Mouse (Mus musculus): ENCODE measurements at regions not wholly inside any gene's neighbourhood (a gene's known extent, or its start where the extent isn't known, plus 50 kb on each side); places are given as distances from the start of the nearest gene placed in this dataset.

DNA sequence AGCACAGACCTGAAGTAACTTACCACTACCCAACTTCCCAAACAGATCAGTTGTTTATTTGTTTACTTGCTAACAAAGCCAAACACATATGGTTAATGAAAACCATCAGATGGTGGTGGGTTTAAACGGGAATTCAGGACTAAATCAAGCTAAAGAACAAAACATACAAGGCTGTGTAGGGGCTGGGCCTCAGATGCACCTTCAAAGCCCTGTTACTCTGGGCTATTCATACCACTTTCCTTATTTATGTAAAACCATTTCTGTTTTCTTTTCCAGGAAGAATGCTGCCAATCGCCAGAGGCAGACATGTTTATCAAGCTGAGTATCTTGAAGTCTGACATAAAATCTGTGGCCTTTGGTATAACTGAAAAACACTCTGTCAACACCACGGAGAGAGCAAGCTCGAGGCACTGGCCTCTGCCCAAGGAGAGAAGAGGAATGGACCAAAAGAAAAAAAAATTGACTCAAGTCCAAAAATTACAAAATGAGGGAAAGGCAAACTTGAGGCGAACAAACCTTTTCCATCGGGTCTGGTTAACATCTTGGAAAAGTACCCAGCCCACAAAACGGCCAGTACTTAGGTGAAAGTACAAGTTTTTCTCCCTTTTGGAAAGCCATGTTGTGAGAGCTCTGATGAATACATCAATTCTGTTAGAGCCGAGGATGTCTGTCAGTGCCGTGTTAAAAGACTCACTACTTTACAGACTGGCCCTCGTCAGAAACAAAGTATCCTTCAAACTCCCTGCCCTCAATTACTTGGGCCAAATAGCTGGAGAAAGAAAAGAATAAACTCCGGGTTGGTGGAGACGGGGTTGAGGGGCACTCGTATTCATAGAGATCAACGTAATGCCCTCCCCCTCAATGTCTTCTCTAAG lies 270.0 kb upstream of the Nfe2l3 start:
- no peak for DNase-seq (ENCODE audit: low read depth, low spot score)

DNA sequence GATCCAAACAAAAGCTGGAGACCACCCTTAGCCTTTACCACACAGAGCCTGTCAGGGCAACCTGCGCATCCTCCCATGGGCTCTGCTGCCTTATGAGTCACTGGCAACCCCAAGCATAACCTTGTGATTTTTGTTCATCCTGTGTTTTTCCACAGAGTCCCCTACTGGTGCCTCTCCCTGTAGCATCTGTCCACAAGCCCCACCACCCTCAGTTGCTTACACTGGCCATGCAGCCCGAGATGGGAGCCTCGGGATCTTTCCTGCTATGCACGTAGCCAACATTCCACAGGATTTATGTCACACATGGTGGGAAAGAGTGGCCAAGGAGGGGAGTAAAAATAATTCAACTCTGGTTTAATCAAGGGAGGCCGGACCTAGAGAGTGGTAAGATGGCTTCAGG lies 269.2 kb upstream of the Nfe2l3 start:
- no peak for DNase-seq (ENCODE audit: low read depth, low spot score)

DNA sequence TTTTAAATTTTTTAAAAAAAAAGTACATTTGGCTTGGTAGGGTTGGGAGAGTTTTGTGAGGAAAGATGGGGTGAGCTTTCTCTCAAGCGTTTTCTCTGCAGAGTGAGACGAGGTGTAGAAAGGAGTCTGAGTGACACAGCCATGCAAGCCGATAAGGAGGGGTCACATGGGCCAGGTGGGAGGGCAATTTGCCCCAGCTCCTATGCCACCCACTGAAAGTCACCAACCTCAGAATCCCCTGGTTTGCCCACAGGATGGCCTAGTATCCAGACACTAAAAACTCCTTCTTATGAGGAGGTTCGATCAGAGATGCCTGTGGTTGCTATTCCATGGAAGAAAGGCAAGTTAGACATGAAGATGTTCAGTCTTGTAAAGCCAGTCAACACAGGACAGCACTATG lies 268.6 kb upstream of the Nfe2l3 start:
- DNase-seq (ENCODE audit: low read depth, low spot score), result no peak

DNA sequence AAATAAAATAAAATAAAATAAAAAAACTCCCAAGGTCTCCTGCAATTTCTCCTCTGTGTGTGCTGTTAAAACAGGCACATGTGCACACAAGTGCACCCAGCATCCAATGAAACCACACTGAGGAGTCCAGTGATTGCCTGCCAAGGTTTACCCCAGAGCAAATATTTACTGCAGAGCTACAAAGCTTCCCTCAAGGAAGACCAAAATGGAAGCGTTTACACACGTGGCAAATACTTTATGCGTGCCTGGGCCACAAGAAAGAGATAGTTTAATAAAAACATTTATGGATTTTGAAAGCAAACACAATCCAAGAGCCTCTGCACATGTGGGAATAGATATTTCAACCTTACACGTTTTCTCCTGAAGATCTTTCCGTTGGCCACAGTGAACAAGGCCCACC lies 265.4 kb upstream of the Nfe2l3 start:
- no peak for DNase-seq (ENCODE audit: low read depth, low spot score)

DNA sequence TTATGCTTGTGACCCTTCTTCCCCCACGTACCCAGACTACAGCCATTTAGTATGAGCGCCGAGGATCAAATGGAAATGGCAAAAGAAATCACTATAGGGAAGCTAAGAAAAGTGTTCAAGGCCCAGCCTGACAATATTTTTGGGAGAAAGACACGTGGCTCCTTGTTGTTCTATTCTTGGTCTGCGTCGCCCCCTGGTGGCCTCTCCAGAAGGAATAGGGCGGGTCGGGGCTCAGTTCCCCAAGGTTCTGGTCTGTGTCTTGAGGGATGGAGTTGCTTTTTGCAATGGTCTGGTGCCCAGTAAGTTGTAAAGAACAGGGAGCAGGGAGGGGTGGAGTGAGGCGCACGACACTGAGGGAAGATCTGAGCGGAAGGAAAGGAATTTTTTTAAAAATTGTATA lies 264.4 kb upstream of the Nfe2l3 start:
- DNase-seq (ENCODE audit: low read depth, low spot score), result peak; percentile 90

DNA sequence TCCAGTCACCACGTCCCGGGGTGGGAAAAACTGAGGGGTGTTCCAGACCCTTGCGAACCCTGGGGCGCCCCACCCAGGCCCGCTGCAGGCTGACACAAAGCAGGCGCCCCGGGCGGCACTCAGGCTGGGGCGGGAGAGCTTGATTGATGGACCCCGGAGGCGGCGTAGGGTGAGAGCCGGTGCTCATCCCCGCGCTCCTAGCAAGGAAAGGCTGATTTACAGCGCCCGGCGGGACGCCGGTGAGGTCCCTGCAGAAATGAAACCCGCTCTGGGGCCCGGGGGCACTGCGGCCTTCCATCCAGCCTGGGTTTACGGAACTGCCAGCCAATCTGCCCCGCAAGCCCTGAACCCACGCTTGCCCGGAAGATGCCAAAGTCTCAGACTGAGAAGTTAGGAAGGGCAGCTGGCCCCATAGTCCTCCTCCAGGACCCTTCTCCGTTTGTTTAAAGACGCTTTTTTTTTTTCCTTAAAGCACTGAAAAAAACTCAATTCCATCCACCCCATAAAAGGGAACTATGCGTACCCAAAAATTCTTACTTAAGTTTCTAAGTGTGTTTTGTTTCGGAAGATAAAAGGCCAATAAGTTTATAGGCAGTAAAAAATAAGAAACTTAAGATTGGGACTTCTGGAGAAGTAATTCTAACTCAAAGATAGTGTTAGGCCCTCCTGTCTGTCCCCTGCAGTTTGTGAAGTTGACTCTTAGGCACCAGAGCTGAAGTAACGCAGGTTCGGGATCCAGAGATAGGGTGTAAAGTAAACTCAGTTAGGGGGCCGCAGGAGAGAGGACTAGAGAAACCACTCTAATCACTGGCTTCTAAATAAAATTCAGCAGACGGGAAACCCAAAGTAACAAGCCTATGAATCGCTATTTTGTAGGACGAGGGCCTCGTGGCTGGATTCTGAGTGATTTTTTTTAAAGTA lies 263.4 kb upstream of the Nfe2l3 start:
- no peak for DNase-seq (ENCODE audit: low read depth, low spot score)

DNA sequence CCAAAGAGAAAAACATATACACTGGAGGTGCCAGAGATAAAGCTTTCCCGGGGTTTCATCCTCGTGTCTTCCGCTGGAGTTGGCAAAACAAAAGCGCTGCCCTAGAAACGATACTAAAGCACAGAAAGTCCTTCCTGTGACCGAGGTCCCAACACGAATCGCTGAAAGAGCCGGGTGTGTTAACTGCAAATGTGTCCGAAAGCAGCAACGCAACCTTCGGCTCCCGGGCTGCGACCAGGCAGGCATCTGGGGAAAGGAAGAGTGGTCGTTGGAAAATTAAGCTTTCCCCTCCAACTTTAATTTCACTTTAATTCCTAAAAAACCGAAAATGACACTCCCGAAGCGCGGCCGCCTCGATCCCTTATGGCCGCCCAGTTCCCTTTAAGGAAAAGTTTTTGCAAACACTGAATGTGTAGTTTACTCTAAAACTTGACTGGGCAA lies 262.5 kb upstream of the Nfe2l3 start:
- DNase-seq (ENCODE audit: low read depth, low spot score), result no peak

DNA sequence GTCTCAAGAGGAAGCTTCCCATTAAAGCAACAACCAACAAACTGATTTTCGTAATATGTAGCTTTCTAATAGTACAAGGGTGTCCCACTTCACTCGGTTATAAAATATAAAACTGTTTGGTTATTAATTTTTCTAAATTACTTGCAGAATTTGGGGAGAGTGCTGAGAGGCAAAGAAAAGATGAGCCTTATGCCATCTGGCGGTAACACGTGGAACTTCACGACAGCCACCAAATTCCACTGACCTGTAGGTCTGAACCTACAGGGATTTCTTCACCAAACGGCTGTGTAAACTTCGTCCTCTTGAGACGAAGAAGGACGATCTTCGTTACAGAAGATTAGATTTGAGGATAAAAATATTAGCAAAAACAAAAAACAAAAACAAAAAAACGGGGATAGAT lies 262.1 kb upstream of the Nfe2l3 start:
- DNase-seq (ENCODE audit: low read depth, low spot score), result peak; percentile 82

DNA sequence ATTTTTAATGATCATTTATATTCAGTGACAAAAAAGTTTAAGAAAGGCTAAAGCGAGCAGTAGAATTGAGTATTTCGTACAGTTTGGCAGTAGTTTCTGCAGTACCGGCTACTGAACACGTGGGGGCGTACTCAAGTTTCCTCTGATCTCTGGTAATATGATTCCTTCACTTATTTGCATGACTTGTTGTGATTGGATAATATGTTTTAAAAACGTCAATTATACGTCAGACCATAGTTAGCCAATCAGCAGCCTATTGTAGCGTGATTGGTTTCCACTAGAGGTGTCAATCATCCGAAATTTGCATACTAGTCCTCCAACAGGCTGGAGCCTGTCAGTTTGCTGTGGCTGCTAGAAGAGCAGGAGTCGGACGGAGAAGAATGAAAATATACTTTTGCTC lies 261.6 kb upstream of the Nfe2l3 start:
- DNase-seq (ENCODE audit: low read depth, low spot score), result peak; percentile 97

DNA sequence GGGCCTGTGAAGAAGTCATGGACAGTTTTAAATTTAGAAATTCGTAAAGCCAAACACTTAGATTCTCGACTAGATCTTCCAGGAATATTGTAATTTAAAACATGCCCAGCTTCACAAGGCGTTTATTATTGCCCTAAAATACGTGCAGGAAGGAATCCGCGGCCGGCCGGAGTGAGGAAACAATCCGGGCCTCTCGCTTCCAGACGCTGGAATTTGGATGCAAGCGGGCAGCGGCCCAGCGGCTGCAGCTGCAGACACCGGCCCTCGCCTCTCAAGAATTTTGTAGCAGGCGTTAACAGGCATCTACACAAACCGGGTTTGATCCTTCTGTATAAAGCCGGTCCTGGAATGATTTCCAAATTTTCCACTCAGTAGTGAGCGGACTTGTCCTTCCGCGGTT lies 260.7 kb upstream of the Nfe2l3 start:
- DNase-seq (ENCODE audit: low read depth, low spot score), result no peak

DNA sequence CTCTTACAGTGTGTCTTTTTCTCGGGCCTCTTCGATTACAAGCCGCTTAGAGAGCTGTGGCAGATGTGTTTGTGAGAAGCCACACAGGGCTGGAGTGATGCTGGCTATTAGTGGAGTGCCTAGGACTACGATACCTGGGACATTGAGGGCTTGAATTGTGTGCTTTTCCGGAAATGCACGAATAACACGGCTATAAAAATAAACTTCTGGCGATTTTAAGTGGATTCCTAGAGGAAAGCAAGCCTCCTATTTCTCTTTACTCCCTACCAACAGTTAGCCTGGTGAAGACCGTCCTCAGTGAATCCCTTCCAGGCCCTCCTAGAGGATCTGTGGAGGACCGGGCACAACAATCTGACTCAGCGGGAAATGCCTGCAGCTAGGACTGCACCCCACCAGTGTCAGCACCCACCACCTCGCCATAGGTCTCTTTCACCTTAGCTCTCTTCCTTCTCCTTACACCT lies 260.1 kb upstream of the Nfe2l3 start:
- no peak for DNase-seq (ENCODE audit: low read depth, low spot score)

DNA sequence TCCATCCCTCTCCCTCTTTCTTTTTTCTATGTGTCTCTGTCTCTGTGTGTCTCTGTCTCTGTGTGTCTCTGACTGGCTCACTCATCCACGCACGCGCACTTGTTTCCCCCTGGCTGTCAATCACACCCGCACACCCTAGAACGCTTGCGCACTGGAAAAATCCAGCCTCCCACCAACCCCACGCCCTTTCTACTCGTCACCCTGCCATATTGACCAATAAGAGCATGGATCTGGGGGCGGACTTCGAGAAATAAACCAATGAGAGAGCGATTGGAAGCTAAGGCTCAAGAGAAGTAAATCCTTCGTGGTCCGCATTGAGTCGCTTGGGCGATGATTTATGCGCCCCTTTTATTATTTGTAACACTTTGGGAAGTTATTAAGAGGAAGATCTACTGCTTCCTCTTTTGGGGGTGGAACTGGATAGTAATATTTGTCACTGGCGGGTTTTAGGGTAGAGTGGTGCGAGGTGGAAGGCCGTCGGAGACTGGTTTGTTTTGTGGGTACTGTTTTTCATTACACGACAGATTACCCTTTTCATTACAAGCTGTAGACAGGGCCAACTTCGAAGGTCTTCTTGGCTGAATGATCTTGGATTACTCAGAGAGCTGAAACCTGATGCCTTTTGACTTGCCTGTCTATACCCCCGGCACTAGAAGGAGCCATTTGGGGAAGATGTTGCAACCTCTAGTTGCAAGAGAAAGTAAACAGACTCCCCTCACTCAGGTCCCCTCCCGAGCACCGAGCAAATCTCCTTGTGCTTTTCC lies 259.4 kb upstream of the Nfe2l3 start:
- DNase-seq (ENCODE audit: low read depth, low spot score), result peak; percentile 99

DNA sequence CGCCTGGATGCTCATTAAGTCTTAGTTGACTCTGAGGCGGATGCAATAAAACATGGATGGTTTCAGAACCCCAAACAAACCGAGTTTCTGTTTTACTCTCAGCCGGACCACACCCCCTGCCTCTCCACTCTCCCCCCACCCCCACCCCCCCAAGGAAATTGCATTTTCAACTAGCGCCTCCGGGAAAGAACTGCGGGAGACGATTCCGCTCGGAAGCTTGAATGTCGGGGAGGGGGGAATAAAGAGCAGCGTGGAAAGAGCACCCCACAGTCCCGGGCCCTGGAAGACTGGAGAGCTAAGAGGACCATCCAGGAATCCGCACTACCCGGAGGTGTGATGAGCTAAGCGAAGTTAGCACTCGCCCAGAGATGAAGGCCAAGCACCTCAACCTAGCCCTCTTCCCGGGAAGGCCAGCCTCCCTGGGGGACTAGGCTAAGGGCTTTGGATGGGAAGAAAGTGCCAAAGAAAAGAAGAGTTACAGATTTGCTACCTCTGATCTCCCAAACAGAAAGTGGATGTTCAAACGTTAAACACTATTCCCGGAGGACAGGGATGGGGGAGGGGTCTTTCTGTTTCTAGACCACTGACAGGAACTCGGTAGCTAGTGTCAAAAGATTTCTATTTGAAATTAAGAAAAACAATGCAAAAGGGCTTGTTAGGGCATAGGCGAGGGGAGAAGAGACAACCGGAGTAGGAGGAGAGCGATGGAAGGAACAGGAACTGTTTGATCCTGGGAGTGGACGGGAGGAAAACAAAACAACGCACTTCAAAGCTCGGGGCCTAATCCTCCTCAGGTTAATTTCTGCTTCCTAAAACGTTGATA lies 258.6 kb upstream of the Nfe2l3 start:
- peak; percentile 49 for DNase-seq (ENCODE audit: low read depth, low spot score)

DNA sequence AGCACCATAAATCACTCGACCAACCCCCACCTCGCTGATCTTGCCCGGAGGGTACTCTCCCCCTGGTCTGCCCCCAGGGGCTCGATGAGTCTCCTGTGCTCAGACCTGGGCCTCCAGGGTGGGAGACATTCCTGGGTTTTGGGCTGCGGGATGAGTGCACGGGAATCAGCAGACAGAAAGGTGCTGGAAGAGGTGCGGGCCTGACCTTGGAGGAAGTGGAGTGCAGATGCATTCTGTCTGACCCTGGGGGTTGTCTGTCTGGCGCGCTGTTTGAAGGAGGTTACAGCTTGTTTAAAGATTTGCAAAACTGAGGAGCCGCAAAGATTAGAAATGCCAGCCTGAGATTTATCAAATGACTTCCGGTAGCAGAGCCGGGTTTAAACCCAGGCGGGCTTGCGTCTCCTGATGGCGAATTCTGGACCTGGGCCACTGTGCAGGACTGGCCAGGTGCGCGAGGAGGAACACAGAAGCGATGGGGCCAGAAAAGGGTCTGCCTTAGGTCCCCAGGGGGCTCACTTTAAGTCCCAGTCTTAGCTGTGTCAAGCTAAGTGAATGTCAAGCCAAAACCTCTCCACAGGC lies 257.9 kb upstream of the Nfe2l3 start:
- DNase-seq (ENCODE audit: low read depth, low spot score), result peak; percentile 54

DNA sequence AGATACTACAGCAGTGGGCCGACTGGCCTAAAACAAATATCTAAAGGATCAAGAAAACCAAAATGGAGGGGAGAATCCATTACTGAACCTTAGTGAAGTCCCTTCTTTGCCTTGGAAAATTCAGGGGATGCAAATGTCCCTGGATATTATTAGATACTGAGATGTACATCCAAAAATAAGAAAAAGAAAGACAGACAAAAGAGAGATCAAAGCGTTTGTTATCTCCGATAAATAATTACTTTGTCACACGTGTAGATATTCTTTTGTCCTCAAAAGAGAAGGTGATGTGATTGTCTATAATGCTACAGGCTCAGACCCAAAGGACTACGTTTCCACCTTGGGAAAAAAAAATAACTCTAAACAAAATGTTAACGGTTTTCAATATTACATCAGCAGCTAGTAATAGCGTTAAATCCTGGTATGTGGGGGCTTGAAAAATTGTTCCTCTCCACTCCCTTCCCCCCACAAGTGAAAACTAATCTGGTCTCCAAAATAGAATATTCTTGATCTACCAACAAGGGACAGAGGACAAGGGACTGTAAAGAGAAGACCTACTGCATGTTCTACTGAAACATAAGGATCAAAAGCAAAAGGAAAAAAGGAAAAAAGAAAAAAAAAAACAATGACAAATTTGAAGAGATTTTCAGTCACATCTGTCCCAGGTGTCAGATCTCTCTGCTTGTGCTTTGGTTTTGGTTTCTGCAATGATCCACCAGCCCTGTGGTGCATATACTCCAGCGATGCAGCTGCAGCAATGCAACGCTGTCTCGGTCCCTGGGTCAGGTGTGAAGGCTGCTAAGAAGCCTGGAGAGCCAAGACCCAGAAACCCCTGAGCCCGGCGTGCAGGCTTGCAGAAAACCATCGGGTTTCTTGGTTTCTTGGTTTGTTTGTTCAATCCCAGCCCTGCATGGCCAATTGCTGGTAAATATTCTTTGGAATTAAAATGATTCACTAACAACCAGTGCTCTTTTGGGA lies 256.6 kb upstream of the Nfe2l3 start:
- no peak for DNase-seq (ENCODE audit: low read depth, low spot score)

DNA sequence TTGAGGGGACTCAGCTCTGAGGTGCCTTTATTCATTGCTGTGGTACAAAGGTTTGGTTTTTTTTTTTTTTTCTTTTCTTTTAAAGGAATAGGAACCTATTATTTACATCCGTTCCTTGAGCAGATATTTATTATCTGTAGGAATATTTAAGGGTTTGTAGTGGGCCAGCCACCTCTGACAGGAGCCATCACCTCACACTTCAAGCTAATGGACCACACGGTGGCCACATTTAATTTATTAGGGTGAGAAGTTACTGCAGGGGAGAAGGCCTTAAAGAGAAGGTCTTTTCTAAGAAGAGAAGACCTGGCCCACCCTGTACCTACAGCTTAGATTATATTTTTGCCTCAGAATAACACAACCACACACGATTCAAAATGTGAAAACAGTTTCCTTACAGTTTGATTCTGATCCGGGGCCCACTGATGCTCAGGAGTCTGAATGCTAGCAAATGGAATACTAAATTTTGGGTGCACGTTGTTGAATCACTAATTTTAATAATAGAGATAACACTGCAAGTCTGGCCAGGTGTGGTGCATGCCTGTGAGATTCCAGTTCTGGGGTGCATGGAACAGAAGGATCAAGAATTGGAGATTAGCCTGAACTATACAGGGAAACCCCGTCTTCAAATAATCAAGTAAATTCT lies 255.6 kb upstream of the Nfe2l3 start:
- no peak for DNase-seq (ENCODE audit: low read depth, low spot score)

DNA sequence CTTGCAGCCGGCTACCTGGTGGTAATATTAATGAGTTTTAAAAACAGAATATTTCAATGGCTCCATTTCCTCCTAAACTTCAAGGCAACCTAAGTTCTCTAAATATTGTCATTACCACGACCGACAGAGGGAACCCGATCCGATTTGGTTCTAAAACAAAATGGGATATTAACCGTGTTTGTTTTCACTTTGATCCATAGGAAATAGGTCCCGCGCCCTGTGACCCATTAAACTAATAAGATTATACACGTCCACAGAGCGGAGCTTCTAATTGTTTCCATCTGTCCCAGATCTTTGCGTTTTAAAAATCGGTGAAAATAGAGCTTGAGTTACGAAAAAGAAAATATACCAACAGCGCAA lies 254.8 kb upstream of the Nfe2l3 start:
- DNase-seq (ENCODE audit: low read depth, low spot score), result no peak

DNA sequence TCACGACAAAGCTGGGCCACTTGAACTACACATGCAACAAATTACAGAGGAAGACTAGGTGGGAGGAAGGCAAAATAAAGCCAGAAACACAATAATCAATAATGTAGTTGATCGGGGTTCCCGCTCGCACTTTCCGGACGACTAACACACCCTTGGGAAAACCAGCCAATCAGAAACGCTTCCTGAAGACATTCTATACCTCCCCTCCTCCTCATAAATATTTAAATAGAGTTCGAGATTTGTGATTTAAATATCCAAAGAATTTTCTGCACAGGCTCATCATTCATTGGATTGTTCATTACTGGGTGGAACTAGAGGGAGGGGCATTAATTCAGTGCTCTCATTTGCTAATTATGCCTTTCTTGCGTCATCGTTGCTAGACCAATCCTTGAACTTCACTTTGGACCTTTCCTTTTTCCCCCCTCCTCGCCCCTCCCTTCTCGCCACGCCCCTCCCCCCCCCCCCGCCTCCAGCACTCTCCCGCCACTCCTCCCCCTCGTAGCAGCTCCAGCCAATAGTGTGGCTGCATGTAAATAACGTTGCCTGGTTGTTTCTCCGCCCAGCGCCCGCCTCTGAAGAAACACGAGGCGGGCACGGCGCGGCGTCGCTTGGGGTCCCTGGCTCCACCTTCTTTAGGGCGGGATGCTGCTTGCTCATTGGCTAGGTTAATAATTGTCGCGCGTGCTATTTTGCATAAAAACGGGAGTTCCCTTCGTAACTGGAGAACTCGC lies 254.2 kb upstream of the Nfe2l3 start:
- peak; percentile 99 for DNase-seq (ENCODE audit: low read depth, low spot score)

All from ES-CJ7 (cell line).